ENCODE assay signal across 8 mouse cellular contexts in genomic region chr5:122501101-122502076, GRCm38 (mm10). TPM values are rescaled to one million over a fixed set of nuclear protein-coding genes. Genes with fewer than 3 reads are reported as not detected.
A peak's percentile ranks its signal among the peaks of the same experiment; 100 is the strongest.
DNase-seq lines count a peak whose midpoint lies in the region; ATAC-seq lines count a peak whose summit lies in the region.

No protein-coding gene starts in this region.

- peak; percentile 45 for DNase-seq in layer of hippocampus, adult 11-12 months (ENCODE audit: low spot score)
- no peak for DNase-seq in layer of hippocampus, adult 9-10 months (ENCODE audit: low spot score)
- DNase-seq in cerebellum, postnatal 10 days: peak; percentile 82
- DNase-seq in frontal cortex, postnatal 10 days (ENCODE audit: low spot score in 2 of 2): peak; percentile 41 to 48
- peak; percentile 96 for DNase-seq in midbrain, embryonic 11.5 days (ENCODE audit: low spot score, missing footprints)
- peak; percentile 34 to 55 for DNase-seq in spleen, postnatal 14 days (ENCODE audit: low spot score in 2 of 2)

- peaks cover 22% of the 10 kb centered on the region for H3K36me3 ChIP-seq in limb, embryonic 12.5 days
- 0 out of 2 replicates have a peak, but pooled peaks cover 2% of the 10 kb centered on the region for H3K36me3 ChIP-seq in midbrain, embryonic 11.5 days (ENCODE audit: control insufficient read depth, insufficient read depth, low read length)

- H3K27ac ChIP-seq in limb, embryonic 12.5 days: peak overlapping the region; percentile 99
- H3K27ac ChIP-seq in midbrain, embryonic 11.5 days (ENCODE audit: low read depth, low read length): peak overlapping the region; percentile 98

- H3K4me2 ChIP-seq in limb, embryonic 12.5 days: peak overlapping the region; percentile 83
- peak overlapping the region; percentile 61 for H3K4me2 ChIP-seq in midbrain, embryonic 11.5 days

- H3K9ac ChIP-seq in limb, embryonic 12.5 days (replicated peaks): peak overlapping the region; percentile 99
- peak overlapping the region; percentile 99 for H3K9ac ChIP-seq in midbrain, embryonic 11.5 days (ENCODE audit: low read length)

- peaks cover 34% of the 10 kb centered on the region for H3K4me1 ChIP-seq in limb, embryonic 12.5 days (replicated peaks)
- H3K4me1 ChIP-seq in midbrain, embryonic 11.5 days (ENCODE audit: control insufficient read depth, insufficient read depth, low read length): peaks cover 13% of the 10 kb centered on the region

- peak; percentile 21 for ATAC-seq in inflammation-experienced regulatory T-cells, adult 6 months
- peak; percentile 39 for ATAC-seq in limb, embryonic 12.5 days (ENCODE audit: insufficient number of reproducible peaks, insufficient read depth, low FRiP score, low TSS enrichment, low read depth)
- ATAC-seq in midbrain, embryonic 11.5 days (ENCODE audit: low FRiP score): peak; percentile 45

- H3K9me3 ChIP-seq in limb, embryonic 12.5 days: peaks cover under 1% of the 10 kb centered on the region; the same call in 1 of the 2 replicates
- no peaks in the 10 kb centered on the region; the same call in 1 of the 2 replicates for H3K9me3 ChIP-seq in midbrain, embryonic 11.5 days (ENCODE audit: control insufficient read depth, low read length)

- H3K27me3 ChIP-seq in limb, embryonic 12.5 days: no peaks in the 10 kb centered on the region
- no peaks in the 10 kb centered on the region for H3K27me3 ChIP-seq in midbrain, embryonic 11.5 days (ENCODE audit: control insufficient read depth, insufficient read depth, low read length)

- H3K4me3 ChIP-seq in limb, embryonic 12.5 days (replicated peaks): peak overlapping the region; percentile 96
- peak overlapping the region; percentile 94 for H3K4me3 ChIP-seq in midbrain, embryonic 11.5 days (ENCODE audit: low read depth, low read length)

- WGBS in limb, embryonic 12.5 days: under 1% methylated on average over 111 of the region's 113 CpGs
- under 1% methylated on average over 107 of the region's 113 CpGs for WGBS in midbrain, embryonic 11.5 days

RNA-seq across cellular contexts. Expression of gene Atp2a2, which starts 0.6 kb away (rescaled TPM):
- polyA plus RNA-seq in inflammation-experienced regulatory T-cells, adult 6 months (2017; shearing (Covaris generic)): 10 to 100 TPM; 12.5 to 16.2 (median 13.1) TPM
- 42.4 and 49.5 TPM in 2 replicates for polyA plus RNA-seq in limb, embryonic 12.5 days (2016; fragmentation: Nextera tagmentation; extraction: Ambion mirVana)
- polyA plus RNA-seq in midbrain, embryonic 11.5 days (2014; fragmentation: Nextera tagmentation; extraction: Ambion mirVana): 43.4 and 45.8 TPM in 2 replicates
